8 mouse cellular contexts compared by ENCODE assay signal in the genomic region with DNA sequence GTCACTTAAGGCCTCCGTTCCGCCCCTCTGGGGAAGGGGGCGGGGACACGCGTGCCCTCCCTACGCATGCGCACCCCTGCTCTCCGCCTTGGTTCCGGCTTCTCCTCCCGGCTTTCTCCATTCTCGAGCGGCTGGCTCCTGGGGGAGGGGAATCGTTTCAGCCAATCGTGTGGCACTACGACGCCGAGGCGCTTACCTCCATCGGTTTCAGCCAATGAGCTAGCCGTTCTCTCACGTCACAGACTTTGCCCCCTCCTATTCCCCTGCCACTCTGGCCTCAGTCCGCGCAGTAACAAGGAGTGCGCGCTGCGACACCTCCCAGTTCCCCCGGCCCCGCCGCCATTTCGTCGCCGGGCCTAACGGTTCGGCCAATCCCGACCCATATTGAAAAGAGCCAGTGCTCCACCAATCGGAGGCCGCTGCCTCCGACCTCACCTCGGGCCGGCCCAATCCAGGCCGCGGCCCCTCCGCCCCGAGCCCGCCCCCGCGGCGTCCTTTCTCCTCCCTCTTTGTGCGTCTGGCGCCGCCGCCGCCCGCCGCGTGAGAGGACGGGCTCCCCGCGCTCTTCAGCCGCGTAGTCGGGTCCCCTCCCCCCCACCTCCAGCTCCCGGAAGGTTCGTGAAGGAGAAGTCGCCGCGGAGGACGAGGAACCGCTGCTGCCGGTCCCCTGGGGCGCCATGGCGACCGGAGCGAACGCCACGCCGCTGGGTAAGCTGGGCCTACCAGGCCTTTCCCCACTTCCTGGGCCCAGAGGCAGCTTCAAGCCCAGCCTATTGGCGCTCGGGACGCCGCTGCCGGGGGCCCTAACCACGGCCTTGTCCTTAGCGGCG. TPM values are rescaled to one million over a fixed set of nuclear protein-coding genes. Genes with fewer than 3 reads are reported as not detected.
A peak's percentile ranks its signal among the peaks of the same experiment; 100 is the strongest.
DNase-seq lines count a peak whose midpoint lies in the region; ATAC-seq lines count a peak whose summit lies in the region.

A gene (plus strand): TSS at position 280 of the 830 bp plus-strand sequence.

- peaks cover 57% of the 10 kb centered on the region for H3K36me3 ChIP-seq in heart, embryonic 13.5 days
- peaks cover 58% of the 10 kb centered on the region for H3K36me3 ChIP-seq in liver, embryonic 12.5 days
- peaks cover 14% of the 10 kb centered on the region for H3K36me3 ChIP-seq in stomach, embryonic 16.5 days (ENCODE audit: control insufficient read depth, insufficient read depth, low read length)

- no peaks in the 10 kb centered on the region for H3K9me3 ChIP-seq in heart, embryonic 13.5 days
- H3K9me3 ChIP-seq in liver, embryonic 12.5 days (replicated peaks), result no peaks in the 10 kb centered on the region
- no peaks in the 10 kb centered on the region for H3K9me3 ChIP-seq in stomach, embryonic 16.5 days (replicated peaks; ENCODE audit: control insufficient read depth, low read length)

- H3K9ac ChIP-seq in heart, embryonic 13.5 days, result peak within 1 kb of the TSS; percentile 100
- peak within 1 kb of the TSS; percentile 99 for H3K9ac ChIP-seq in liver, embryonic 12.5 days
- peak within 1 kb of the TSS; percentile 99 for H3K9ac ChIP-seq in stomach, embryonic 16.5 days (ENCODE audit: low read length)

- ATAC-seq in heart, embryonic 13.5 days (ENCODE audit: extremely low read depth, insufficient number of reproducible peaks, low FRiP score, low TSS enrichment), result peak; percentile 91
- ATAC-seq in liver, embryonic 12.5 days, result peak; percentile 92
- ATAC-seq in stomach, embryonic 16.5 days (ENCODE audit: insufficient read depth, low FRiP score), result peak; percentile 98

- under 1% methylated on average over 76 of the region's 85 CpGs for WGBS in heart, embryonic 13.5 days
- WGBS in liver, embryonic 12.5 days (ENCODE audit: insufficient replicate concordance), result under 1% methylated on average over 85 of the region's 85 CpGs
- WGBS in stomach, embryonic 16.5 days, result under 1% methylated on average over 84 of the region's 85 CpGs

- peak within 1 kb of the TSS; percentile 95 for H3K27ac ChIP-seq in brown adipose tissue, adult 24 weeks (replicated peaks; ENCODE audit: low read depth, low read length)
- peak within 1 kb of the TSS; percentile 99 for H3K27ac ChIP-seq in heart, embryonic 13.5 days (replicated peaks)
- peak within 1 kb of the TSS; percentile 97 for H3K27ac ChIP-seq in liver, embryonic 12.5 days
- H3K27ac ChIP-seq in stomach, embryonic 16.5 days (ENCODE audit: low read length), result peak within 1 kb of the TSS; percentile 99

- no peaks in the 10 kb centered on the region for H3K27me3 ChIP-seq in heart, embryonic 13.5 days (replicated peaks)
- no peaks in the 10 kb centered on the region for H3K27me3 ChIP-seq in liver, embryonic 12.5 days (replicated peaks)
- no peaks in the 10 kb centered on the region for H3K27me3 ChIP-seq in stomach, embryonic 16.5 days (ENCODE audit: control insufficient read depth, insufficient read depth, low read length)

- 0 out of 2 replicates have a peak, but pooled peaks cover 2% of the 10 kb centered on the region for H3K4me1 ChIP-seq in brown adipose tissue, adult 24 weeks (ENCODE audit: control insufficient read depth, insufficient read depth, insufficient read length, low read length)
- H3K4me1 ChIP-seq in heart, embryonic 13.5 days, result peaks cover 44% of the 10 kb centered on the region
- peaks cover 49% of the 10 kb centered on the region for H3K4me1 ChIP-seq in liver, embryonic 12.5 days
- peaks cover 16% of the 10 kb centered on the region for H3K4me1 ChIP-seq in stomach, embryonic 16.5 days (ENCODE audit: control insufficient read depth, insufficient read depth, low read length)

- peak; percentile 100 for DNase-seq in CD4-positive, CD25-positive, alpha-beta regulatory T cell, adult 2 months (ENCODE audit: low read depth, low spot score)
- DNase-seq in fat pad, adult 2 months (ENCODE audit: extremely low read depth, low read depth, low spot score), result peak; percentile 90
- peak; percentile 100 for DNase-seq in kidney, postnatal 10 days
- DNase-seq in neural tube, embryonic 10.5 days (ENCODE audit: extremely low spot score, low spot score), result peak; percentile 99

- H3K4me2 ChIP-seq in heart, embryonic 13.5 days, result peak within 1 kb of the TSS; percentile 85
- H3K4me2 ChIP-seq in liver, embryonic 12.5 days, result peak within 1 kb of the TSS; percentile 86
- peak within 1 kb of the TSS; percentile 97 for H3K4me2 ChIP-seq in stomach, embryonic 16.5 days (ENCODE audit: low read depth, low read length)

- peak within 1 kb of the TSS; percentile 99 for H3K4me3 ChIP-seq in brown adipose tissue, adult 24 weeks (ENCODE audit: insufficient read depth, low read depth, low read length)
- H3K4me3 ChIP-seq in heart, embryonic 13.5 days, result peak within 1 kb of the TSS; percentile 100
- H3K4me3 ChIP-seq in liver, embryonic 12.5 days, result peak within 1 kb of the TSS; percentile 99
- peak within 1 kb of the TSS; percentile 98 for H3K4me3 ChIP-seq in stomach, embryonic 16.5 days (replicated peaks; ENCODE audit: low read length)

RNA-seq across cellular contexts. Expression of the gene that starts here (rescaled TPM):
- polyA plus RNA-seq in brown adipose tissue, adult 24 weeks (2012; ENCODE audit: insufficient read depth, insufficient read length, missing spikeins), result 47.9 and 56.8 TPM in 2 replicates
- polyA plus RNA-seq in heart, embryonic 13.5 days (2015; fragmentation: Nextera tagmentation; extraction: Ambion mirVana), result 89.2 and 89.7 TPM in 2 replicates
- polyA plus RNA-seq in liver, embryonic 12.5 days (2016; fragmentation: Nextera tagmentation; extraction: Ambion mirVana), result 115 and 119 TPM in 2 replicates
- polyA plus RNA-seq in stomach, embryonic 16.5 days (2015; fragmentation: Nextera tagmentation; extraction: Ambion mirVana), result 94.5 and 95.1 TPM in 2 replicates

Comparison
In these comparisons a context has a peak if more than half of its experiments do, and no peak if none do; other contexts are left out.
1. Peak in every context shown above with its lines: DNase-seq, ATAC-seq, H3K4me3 ChIP-seq and H3K27ac ChIP-seq.